ENCODE assay signal across 9 mouse cellular contexts in the genomic region with DNA sequence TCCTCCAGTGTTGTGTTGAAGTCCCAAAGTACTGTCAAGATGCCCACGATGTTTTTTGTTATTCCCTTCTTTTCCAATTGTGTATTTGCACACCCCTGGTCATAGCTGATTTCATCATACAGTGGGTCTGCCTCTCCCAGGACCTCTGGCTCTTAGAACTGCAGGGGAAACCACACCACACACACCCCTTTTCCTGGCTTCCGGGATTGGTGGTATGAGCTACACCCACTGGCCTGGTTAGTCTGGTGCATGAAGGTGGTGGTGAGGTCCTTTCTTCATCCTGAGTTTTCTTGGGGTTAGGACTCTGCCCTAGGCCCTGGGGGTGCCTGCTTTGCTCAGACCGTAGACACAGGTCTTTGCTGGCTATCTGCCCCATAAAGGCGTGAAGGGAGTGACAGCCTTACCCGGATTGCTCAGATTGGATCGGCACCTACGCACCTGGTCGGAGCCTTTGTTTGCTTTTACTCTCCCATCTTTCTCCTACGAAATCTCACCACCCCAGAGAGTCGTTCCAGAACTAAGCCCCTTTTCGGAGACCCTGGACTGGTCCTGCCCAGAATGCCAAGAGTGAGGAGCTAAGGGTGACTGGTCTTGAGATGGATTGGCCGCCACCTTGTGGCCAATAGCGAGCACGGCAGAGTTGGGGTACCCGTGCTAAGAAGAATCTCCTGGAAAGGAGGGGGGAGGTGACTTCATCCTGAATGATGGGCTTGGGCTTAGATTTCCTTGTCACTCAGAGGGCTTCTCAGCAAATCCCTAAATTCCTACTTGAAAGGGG. TPM values are rescaled to one million over a fixed set of nuclear protein-coding genes. Genes with fewer than 3 reads are reported as not detected.
DNase-seq lines count a peak whose midpoint lies in the region; ATAC-seq and TF ChIP-seq lines count a peak whose summit lies in the region.
"Had no signal": no experiment of that assay in that cellular context is flagged by ENCODE, and none has a peak within 500 bp of the region (broad histone marks: within the 10 kb centered on the region; RNA-seq: fewer than 3 reads in every experiment).

No protein-coding gene starts in this region.

- H3K9me3 ChIP-seq in embryonic facial prominence, embryonic 11.5 days (replicated peaks; ENCODE audit: control insufficient read depth, low read length), result no peaks in the 10 kb centered on the region
- no peaks in the 10 kb centered on the region for H3K9me3 ChIP-seq in limb, embryonic 13.5 days
- H3K9me3 ChIP-seq: hindbrain, embryonic 15.5 days had no signal

- no peak overlapping the region for H3K4me2 ChIP-seq in embryonic facial prominence, embryonic 11.5 days (ENCODE audit: low read depth, low read length)
- H3K4me2 ChIP-seq in limb, embryonic 13.5 days (replicated peaks), result peak overlapping the region; percentile 19; the same call in 1 of the 2 replicates
- H3K4me2 ChIP-seq: hindbrain, embryonic 15.5 days had no signal

- no peak overlapping the region for H3K9ac ChIP-seq in embryonic facial prominence, embryonic 11.5 days (replicated peaks; ENCODE audit: low read length)
- H3K9ac ChIP-seq in limb, embryonic 13.5 days, result no peak overlapping the region; the same call in 1 of the 2 replicates
- H3K9ac ChIP-seq: hindbrain, embryonic 15.5 days had no signal

- H3K4me3 ChIP-seq in testis, adult 2 months (ENCODE audit: control insufficient read depth, low read depth, low read length), result no peak overlapping the region
- H3K4me3 ChIP-seq in embryonic facial prominence, embryonic 11.5 days (ENCODE audit: low read depth, low read length), result no peak overlapping the region
- no peak overlapping the region for H3K4me3 ChIP-seq in limb, embryonic 13.5 days
- no peak overlapping the region for H3K4me3 ChIP-seq in olfactory bulb, adult 2 months (ENCODE audit: insufficient read depth, low read depth, low read length)
- H3K4me3 ChIP-seq: hindbrain, embryonic 15.5 days had no signal

- H3K27ac ChIP-seq in testis, adult 2 months (ENCODE audit: control insufficient read depth, insufficient read depth, low read depth, low read length), result no peak overlapping the region
- H3K27ac ChIP-seq in embryonic facial prominence, embryonic 11.5 days (replicated peaks; ENCODE audit: low read depth, low read length), result no peak overlapping the region
- no peak overlapping the region for H3K27ac ChIP-seq in limb, embryonic 13.5 days
- H3K27ac ChIP-seq in olfactory bulb, adult 2 months (ENCODE audit: insufficient read depth, low read depth, low read length), result no peak overlapping the region
- H3K27ac ChIP-seq: hindbrain, embryonic 15.5 days had no signal

- 33% methylated on average over 15 of the region's 15 CpGs for WGBS in embryonic facial prominence, embryonic 11.5 days
- 28% methylated on average over 15 of the region's 15 CpGs for WGBS in limb, embryonic 13.5 days
- 30% methylated on average over 15 of the region's 15 CpGs for WGBS in olfactory bulb, adult 2 months

- ATAC-seq in CD4-positive, CD25-positive, alpha-beta regulatory T cell, adult 4 months, result no peak
- ATAC-seq in embryonic facial prominence, embryonic 11.5 days (replicated peaks; ENCODE audit: insufficient number of reproducible peaks, low FRiP score, low TSS enrichment, low read depth), result no peak
- ATAC-seq in inflammation-experienced regulatory T-cells, adult 6 months, result peak; percentile 32
- no peak for ATAC-seq in limb, embryonic 13.5 days (ENCODE audit: low FRiP score, low read depth)

- no peak for TF ChIP-seq POLR2A in testis, adult 2 months (IDR thresholded peaks at IDR 0.05; ENCODE audit: control insufficient read depth, low read depth, low read length)
- no peak for TF ChIP-seq POLR2A in olfactory bulb, adult 2 months (IDR thresholded peaks at IDR 0.05; ENCODE audit: insufficient read depth, low read depth, low read length)

- H3K27me3 ChIP-seq in testis, adult 2 months (ENCODE audit: control insufficient read depth, insufficient read depth, low read length), result peaks cover 7% of the 10 kb centered on the region
- H3K27me3 ChIP-seq in embryonic facial prominence, embryonic 11.5 days (ENCODE audit: control insufficient read depth, insufficient read depth, low read length), result peaks cover 18% of the 10 kb centered on the region
- peaks cover 61% of the 10 kb centered on the region for H3K27me3 ChIP-seq in limb, embryonic 13.5 days

- TF ChIP-seq CTCF in testis, adult 2 months (IDR thresholded peaks at IDR 0.05; ENCODE audit: control insufficient read depth, insufficient read depth, insufficient replicate concordance, low read depth, low read length), result peak; percentile 78; the same call in 1 of the 2 replicates
- peak; percentile 83 for TF ChIP-seq CTCF in olfactory bulb, adult 2 months (IDR thresholded peaks at IDR 0.05; ENCODE audit: insufficient read depth, low read depth, low read length)

- peaks cover 10% of the 10 kb centered on the region for H3K4me1 ChIP-seq in testis, adult 2 months (ENCODE audit: control insufficient read depth, insufficient read depth, low read length)
- no peaks in the 10 kb centered on the region for H3K4me1 ChIP-seq in embryonic facial prominence, embryonic 11.5 days (ENCODE audit: control insufficient read depth, insufficient read depth, low read length)
- H3K4me1 ChIP-seq in limb, embryonic 13.5 days, result peaks cover 46% of the 10 kb centered on the region
- H3K4me1 ChIP-seq in olfactory bulb, adult 2 months (ENCODE audit: control insufficient read depth, insufficient read depth, low read length), result peaks cover 32% of the 10 kb centered on the region

- no peaks in the 10 kb centered on the region for H3K36me3 ChIP-seq in testis, adult 2 months (ENCODE audit: control insufficient read depth, insufficient read depth, low read length)
- no peaks in the 10 kb centered on the region for H3K36me3 ChIP-seq in embryonic facial prominence, embryonic 11.5 days (replicated peaks; ENCODE audit: control insufficient read depth, insufficient read depth, low read depth, low read length)
- no peaks in the 10 kb centered on the region for H3K36me3 ChIP-seq in limb, embryonic 13.5 days
- H3K36me3 ChIP-seq: hindbrain, embryonic 15.5 days had no signal

- DNase-seq in CD4-positive, CD25-positive, alpha-beta regulatory T cell, adult 2 months (ENCODE audit: low read depth, low spot score), result peak; percentile 77
- DNase-seq in testis, postnatal 14 days (ENCODE audit: low spot score), result no peak
- DNase-seq in embryonic facial prominence, embryonic 11.5 days (ENCODE audit: low spot score), result peak; percentile 86

RNA-seq across cellular contexts. Expression of a gene that starts 17.7 kb away (rescaled TPM):
- 10 to 100 TPM; 37.8 to 60.1 TPM for polyA plus RNA-seq in CD4-positive, CD25-positive, alpha-beta regulatory T cell, adult 4 months (2017; shearing (Covaris generic))
- 18.0 and 20.1 TPM in 2 replicates for polyA plus RNA-seq in testis, adult 2 months (2012; rRNA removed)
- 32.2 and 34.0 TPM in 2 replicates for polyA plus RNA-seq in embryonic facial prominence, embryonic 11.5 days (2014; fragmentation: Nextera tagmentation; extraction: Ambion mirVana)
- polyA plus RNA-seq in inflammation-experienced regulatory T-cells, adult 6 months (2017; shearing (Covaris generic)), result 10 to 100 TPM; 22.0 to 43.9 (median 37.8) TPM
- 57.7 and 58.3 TPM in 2 replicates for polyA plus RNA-seq in limb, embryonic 13.5 days (2015; fragmentation: Nextera tagmentation; extraction: Ambion mirVana)
- polyA plus RNA-seq in olfactory bulb, adult 2 months (2012; ENCODE audit: insufficient read depth, insufficient read length, low replicate concordance, missing spikeins), result not detected in 2 replicates
